Mouse (Mus musculus): Measurements from ENCODE around the gene Fam3b.

The Fam3b gene

DNA sequence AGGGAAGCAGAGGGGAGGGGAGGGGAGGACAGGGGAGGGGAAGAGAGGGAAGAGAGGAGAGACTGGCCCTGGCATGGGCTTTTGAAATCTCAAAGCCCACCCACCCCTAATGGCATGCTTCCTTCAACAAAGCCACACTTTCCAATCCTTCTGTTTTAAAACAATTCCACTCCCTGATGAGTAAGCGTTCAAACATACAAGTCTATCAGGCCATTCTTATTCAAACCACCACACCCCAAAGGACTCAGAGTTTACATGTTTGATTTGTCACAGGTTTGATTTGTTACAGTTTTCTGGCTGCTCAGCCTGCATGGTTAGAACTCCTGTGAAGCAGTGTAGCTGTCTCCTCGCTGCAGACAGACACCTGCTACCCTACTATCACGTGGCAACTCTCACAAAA, 18.6 kb downstream of the Fam3b start:
- DNase-seq (ENCODE audit: extremely low read depth, insufficient read length, low spot score), result no peak

DNA sequence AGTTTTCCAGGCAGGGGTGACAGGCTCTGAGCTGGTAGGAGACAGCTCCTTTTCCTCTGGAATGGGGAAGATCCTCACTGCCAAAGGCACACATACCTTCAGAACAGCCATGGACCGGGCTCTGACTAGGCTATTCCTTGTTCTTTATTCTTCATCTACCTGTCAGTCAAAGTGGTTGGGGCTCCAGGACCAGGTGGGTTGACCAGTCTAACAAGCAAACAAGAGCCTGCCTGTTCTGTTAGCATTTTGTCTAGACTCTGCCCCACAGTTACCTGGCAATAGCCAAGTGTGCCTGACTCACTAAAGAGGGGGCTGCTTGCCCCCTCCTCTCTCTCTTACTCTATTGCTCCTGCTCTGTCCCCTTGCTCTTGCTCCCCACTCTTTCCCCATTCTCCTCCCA, 22.2 kb downstream of the Fam3b start:
- no peak for DNase-seq (ENCODE audit: extremely low read depth, insufficient read length, low spot score)

- DNase-seq (ENCODE audit: extremely low read depth, insufficient read length, low spot score), result no peak
These were observed 36.0 kb downstream of the Fam3b start for GRCm38 (mm10) chr16:97478655-97479054.

DNA sequence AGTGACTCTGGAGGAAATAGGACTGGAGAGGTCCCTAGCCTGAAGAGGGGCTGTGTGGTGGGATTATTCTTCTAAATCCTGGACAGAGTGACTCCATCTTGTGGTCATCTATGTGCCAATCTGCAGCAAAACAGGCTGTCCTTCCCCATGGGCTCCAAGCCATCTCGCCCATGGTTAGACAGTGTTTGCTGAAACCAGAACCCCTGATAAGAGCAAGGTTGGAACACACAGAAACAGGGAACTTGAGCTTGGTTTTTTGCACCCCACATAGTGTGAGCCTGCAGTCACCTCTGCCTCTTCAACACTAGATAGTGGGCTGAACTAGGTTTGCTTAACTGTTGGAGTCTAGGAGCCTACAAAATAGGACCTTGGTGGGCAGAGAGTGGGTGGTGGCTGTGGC, 38.1 kb downstream of the Fam3b start:
- DNase-seq (ENCODE audit: extremely low read depth, insufficient read length, low spot score), result no peak

DNA sequence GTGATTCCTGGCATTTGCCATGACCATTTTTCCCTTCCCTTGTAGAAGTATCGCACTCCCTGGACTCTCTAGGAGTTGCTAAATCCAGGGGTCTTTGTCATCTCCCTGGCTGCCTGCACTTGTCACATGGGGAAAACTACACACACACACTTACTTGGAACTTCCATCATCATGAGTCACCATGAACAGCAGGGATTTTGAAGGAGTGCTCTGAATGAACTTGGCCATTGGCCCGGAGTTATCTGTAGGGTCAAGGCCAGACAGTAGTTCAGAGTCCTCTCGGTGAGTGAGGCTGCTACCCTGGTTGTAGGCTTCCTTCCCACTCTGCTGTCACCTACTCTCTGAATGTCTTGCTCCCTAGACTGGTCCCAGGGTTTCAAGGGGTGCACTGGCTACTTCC, 39.0 kb downstream of the Fam3b start:
- DNase-seq (ENCODE audit: extremely low read depth, insufficient read length, low spot score), result no peak

GRCm38 (mm10) chr16:97474671-97475070, 39.9 kb downstream of the Fam3b start:
- no peak for DNase-seq (ENCODE audit: extremely low read depth, insufficient read length, low spot score)

GRCm38 (mm10) chr16:97467993-97468791, 46.4 kb downstream of the Fam3b start:
- DNase-seq (ENCODE audit: extremely low read depth, insufficient read length, low spot score), result no peak

DNA sequence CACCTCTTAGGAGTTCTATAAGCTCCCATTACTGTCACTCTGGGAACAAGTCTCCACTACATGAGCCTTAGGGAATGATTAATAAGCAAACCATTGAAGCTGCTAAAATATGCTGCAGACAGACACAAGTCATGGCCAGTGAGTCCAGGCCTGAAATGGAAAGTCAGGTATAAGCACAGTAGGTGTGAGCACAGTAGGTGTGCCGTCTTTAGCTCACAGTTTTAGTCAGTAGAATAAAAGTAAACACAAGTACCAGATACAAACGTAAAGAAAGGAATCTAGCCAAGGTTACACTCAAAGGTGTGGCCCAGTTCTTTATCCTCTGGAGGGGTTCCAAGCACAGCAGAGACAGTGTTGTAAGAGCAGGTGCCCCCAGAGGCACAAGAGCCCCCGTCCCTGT, 47.1 kb downstream of the Fam3b start:
- DNase-seq (ENCODE audit: extremely low read depth, insufficient read length, low spot score), result no peak

DNA sequence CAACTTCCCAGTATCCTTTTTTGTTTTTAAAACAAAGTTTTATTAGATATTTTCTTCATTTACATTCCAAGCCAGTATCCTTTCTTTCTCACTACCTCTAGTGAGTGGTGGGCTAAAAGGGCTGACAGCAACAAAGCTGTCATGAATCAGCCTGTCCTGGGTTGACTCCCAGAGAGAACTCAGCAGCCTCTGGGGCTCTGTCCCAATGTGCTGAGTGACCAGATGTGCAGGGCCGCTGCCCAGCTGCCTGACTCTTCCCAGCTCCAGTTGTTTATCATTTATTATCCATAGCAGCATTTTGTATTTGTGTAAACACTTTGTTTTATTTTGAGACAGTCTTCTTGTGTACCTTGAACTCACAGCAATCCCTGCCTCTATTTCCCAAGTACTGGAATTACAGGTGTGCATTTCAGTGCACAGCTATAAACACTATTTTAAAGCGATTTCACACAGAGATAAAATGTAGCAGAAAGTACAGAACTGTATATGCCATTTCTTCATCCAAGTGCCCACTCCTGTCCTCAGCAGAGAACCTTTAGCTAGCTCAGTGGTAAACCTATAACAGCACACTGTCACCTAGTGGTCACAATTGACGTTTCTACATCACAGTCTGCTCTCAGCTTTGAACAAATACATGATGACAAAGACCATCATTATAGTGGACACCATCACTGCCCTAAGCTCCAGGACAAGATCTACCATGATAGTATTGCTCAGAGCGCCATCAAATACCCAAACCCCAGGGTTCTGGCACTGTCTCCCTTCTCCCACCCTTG, 48.2 kb downstream of the Fam3b start:
- DNase-seq (ENCODE audit: extremely low read depth, insufficient read length, low spot score), result no peak

GRCm38 (mm10) chr16:97462481-97463181, 52.0 kb downstream of the Fam3b start, which contains the start of gene Mx1:
TSS of gene Mx1 (minus strand) at chr16:97462907.
- no peak for DNase-seq (ENCODE audit: extremely low read depth, insufficient read length, low spot score)

GRCm38 (mm10) chr16:97461271-97461670, 53.3 kb downstream of the Fam3b start:
- no peak for DNase-seq (ENCODE audit: extremely low read depth, insufficient read length, low spot score)

GRCm38 (mm10) chr16:97459831-97460230, 54.8 kb downstream of the Fam3b start:
- no peak for DNase-seq (ENCODE audit: extremely low read depth, insufficient read length, low spot score)

- DNase-seq (ENCODE audit: extremely low read depth, insufficient read length, low spot score), result no peak
These were observed 67.2 kb downstream of the Fam3b start for GRCm38 (mm10) chr16:97447386-97447785.

DNA sequence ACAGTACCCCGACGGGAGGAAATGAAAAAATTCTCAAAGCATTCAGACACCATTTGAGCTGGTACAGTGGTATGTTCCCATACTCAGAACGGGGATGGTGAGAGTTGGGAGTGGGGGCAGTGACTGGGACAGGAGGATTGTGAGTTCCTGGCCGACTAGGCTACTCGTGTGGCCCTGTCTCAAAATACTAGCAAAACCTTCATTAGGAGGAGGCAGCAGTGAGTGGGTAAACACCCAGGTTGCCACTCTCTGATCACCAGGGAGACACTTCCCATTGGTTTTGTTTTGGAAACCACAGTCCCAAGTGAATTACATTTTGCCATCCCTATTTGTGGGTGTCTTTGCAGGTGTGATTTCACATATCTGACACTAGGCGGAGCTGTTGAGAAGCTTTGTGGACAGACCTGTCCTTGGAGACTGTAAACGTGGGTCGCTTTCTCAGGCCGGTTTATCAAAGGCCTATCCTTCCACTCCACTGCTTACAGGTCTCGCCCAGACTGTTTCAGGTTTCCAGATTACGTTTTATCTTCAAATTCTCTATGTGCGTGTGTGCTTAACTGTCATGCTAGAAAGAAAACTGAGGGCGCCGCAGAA, 70.8 kb downstream of the Fam3b start:
- DNase-seq (ENCODE audit: extremely low read depth, insufficient read length, low spot score), result no peak

GRCm38 (mm10) chr16:97441967-97442366, 72.6 kb downstream of the Fam3b start:
- no peak for DNase-seq (ENCODE audit: extremely low read depth, insufficient read length, low spot score)

DNA sequence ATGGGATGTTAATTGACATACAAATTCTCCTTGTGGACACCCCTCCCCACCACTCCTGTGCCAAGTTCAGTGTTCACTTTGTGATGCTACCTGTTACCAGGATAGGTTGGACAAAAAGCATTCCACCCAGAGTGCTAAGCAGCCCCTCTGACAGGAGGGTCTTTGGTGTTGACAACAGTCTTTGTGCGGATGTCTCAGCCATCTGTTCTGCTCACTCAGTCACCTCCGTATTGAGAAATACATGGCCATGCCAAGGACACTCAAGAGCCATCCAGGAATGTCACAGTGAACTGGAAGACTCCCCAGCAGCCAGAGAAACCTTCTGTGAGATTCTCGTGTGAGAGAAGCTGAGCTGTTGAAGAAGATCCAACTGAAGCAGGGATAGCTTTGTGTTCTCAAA, 76.4 kb downstream of the Fam3b start:
- no peak for DNase-seq (ENCODE audit: extremely low read depth, insufficient read length, low spot score)

- no peak for DNase-seq (ENCODE audit: extremely low read depth, insufficient read length, low spot score)
These were observed 77.1 kb downstream of the Fam3b start for GRCm38 (mm10) chr16:97437448-97438056.

DNA sequence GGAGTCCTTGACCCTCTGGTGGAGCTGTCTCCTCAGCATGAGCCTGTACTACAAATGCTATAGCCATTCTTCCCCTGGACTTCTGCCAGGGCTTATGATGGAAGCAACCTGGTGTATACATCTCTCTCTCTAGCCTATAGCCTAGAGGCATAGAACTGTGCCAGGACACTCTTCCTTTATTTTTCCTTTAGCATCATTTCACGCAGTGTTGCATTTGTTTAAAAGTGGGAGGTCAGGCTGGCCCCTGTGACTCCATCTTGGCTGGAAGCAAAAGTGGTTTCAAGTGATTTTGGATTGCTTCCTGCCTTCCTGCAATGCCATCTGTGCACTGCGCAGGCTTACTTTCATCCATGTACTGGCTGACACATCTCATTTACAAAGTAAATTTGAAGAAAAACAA, 80.4 kb downstream of the Fam3b start:
- no peak for DNase-seq (ENCODE audit: extremely low read depth, insufficient read length, low spot score)

- DNase-seq (ENCODE audit: extremely low read depth, insufficient read length, low spot score), result peak; percentile 6
These were observed 83.3 kb downstream of the Fam3b start for GRCm38 (mm10) chr16:97431328-97431727.

DNA sequence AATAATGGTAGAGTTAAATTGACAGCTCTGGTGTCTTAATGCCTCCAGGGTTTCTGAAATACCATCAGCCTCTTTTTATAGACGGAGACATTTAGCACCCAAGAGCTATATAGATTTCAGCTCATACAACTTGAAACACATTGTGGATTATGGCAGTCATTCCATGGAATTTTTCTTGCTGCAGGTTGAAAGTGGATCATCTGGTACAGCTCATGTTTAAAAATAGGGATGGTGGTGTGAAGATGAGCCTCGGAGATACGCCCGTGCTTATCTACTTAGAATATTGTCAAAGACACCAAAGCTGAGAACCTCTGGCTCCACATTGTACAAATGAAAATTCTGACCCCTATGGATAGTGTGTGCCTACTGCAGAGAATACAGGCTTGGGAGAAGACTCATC, 84.5 kb downstream of the Fam3b start:
- DNase-seq (ENCODE audit: extremely low read depth, insufficient read length, low spot score), result no peak

GRCm38 (mm10) chr16:97428026-97428425, 86.6 kb downstream of the Fam3b start:
- DNase-seq (ENCODE audit: extremely low read depth, insufficient read length, low spot score), result no peak
